Comparison of ENCODE assay signal across 15 mouse cellular contexts in genomic region chr13:97459106-97459505, GRCm38 (mm10).
"Had no signal": no experiment of that assay in that cellular context is flagged by ENCODE, and none has a peak within 500 bp of the region (broad histone marks: within the 10 kb centered on the region; RNA-seq: fewer than 3 reads in every experiment).

No protein-coding gene starts in this region.

- H3K4me3 ChIP-seq: lung, embryonic 15.5 days; megakaryocyte, embryonic 14.5 days; midbrain, embryonic 13.5 days; midbrain, embryonic 15.5 days; neural tube, embryonic 12.5 days had no signal

- H3K4me2 ChIP-seq: lung, embryonic 15.5 days; midbrain, embryonic 11.5 days; midbrain, embryonic 13.5 days; midbrain, embryonic 15.5 days; neural tube, embryonic 12.5 days had no signal

- H3K27me3 ChIP-seq: lung, embryonic 15.5 days; midbrain, embryonic 13.5 days; midbrain, embryonic 15.5 days; neural tube, embryonic 12.5 days had no signal

- ATAC-seq: lung, postnatal 0 days; midbrain, embryonic 13.5 days; midbrain, embryonic 15.5 days had no signal

- H3K27ac ChIP-seq: lung, embryonic 15.5 days; macrophage; midbrain, embryonic 13.5 days; midbrain, embryonic 15.5 days; neural tube, embryonic 12.5 days had no signal

- H3K4me1 ChIP-seq: midbrain, embryonic 13.5 days; neural tube, embryonic 12.5 days had no signal

- H3K9me3 ChIP-seq: lung, embryonic 15.5 days; midbrain, embryonic 13.5 days; midbrain, embryonic 15.5 days; neural tube, embryonic 12.5 days had no signal

- H3K9ac ChIP-seq: lung, embryonic 15.5 days; midbrain, embryonic 13.5 days; midbrain, embryonic 15.5 days; neural tube, embryonic 12.5 days had no signal

- H3K36me3 ChIP-seq: lung, embryonic 15.5 days; midbrain, embryonic 13.5 days; midbrain, embryonic 15.5 days; neural tube, embryonic 12.5 days had no signal

- DNase-seq: lung, adult 2 months; lung, postnatal 14 days; lung, postnatal 36 days; right cerebral cortex, postnatal 14 days; thymus, adult 2 months; thymus, postnatal 25 days; thymus, postnatal 4 days had no signal
